Mouse (Mus musculus) thymus, postnatal 14 days (tissue): ENCODE data around the gene Eif3b.
A peak's percentile ranks its signal among the peaks of the same experiment; 100 is the strongest.

Experiments
- DNase-seq: peaks from one replicate; pipeline ENCODE4 v3.0.0; 2021

Gene Eif3b

DNA sequence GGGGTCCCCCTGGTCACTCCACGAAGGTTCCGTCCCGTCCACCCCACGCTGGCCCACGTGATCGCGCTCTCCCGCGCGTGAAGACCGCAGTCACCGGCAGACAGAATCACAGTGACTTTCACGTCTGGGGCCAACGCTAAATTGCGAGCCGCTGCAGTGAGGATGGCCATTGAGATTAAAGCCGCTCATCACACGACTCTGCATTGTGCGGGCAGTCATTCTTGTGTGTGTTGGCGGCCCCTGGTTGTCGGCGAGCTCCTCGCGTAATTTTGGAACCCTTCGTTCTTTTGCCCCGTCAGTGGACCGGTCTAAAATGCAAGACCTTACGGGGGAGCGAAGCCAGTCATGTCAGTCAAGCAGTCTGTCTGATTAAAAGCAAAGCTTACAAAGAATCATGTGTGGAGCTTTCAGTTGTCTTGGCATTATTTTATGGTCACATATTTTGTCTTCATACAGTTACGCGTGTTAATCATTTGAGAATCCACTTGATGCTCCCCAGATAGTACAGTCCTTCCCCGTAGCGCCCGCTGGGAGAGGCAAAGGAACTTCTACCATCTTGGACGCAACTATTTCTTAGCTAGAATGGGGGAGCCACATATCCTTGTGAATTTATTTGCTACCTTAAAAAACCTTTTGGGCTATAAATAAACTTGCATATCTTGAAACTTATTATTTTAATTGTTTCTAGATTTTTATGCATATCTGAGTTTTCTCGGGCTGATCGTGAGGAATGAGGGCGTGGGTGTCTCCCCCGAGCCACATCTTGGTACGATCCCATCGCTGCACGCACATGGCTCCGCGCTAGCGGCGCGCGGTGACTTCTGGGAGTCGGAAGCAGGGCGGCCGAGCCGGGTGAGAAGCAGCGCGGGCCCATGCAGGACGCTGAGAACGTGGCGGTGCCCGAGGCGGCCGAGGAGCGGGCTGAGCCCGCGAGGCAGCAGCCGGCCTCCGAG is at the start of gene Eif3b:
Gene Eif3b, plus strand, starts transcription at position 840 of the 953 bp plus-strand sequence.
- peak; percentile 91 for DNase-seq

DNA sequence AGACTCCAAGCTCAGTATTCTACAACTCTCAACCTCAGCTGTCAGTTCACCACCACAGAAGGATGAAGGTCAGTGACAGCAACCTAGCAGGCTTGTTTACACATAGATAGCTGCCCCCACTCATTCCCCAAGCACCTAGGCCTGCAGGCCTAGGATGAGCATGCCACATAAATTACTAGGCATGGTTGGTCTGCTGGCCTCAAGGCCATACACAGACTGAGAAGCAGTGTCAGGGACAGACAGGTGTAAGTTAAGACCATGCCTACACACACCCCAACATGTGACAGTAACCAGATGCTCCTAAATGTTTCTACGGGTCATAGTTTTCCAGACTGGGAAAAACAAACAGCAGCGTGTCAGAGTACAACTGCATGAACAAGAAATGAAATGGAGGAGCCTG is 49.7 kb upstream of the Eif3b start:
- DNase-seq: no peak

DNA sequence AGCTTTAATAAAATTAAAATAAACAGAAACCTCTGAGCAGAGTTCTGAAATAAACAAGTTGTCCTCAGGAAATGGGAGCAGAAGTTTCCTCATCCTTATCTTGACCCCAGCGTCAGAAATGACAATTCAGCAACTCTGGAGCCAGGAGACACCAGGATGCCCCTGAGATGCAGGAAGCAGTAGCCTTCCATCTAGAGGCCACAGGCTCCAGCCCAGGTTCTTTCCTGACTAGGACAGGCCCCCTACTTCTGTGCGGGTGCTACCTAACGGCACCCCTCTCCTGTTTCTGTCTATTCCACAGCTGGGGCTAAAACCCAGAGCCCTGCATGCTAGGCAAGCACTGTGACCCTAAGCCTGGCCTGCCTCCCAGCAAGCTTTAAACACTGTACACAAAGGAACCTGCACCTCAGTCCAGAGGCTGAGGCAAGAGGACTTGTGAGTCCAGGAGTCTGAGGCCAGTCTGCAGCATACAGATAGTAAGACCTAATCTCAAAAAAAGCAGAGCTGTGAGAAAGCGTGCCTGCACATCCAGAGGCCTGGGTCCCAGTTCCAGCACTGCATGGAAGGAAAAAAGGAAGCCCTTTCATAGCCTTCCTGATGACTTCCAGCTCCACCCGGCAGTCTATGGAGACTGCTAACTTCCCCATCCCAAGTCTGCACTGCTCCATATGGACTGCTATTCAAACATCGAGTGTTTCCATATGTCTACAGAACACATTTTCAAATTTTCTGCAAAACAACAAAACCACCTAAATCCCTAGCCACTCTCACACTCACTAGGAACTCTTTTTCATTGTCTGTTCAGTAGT is 48.5 kb upstream of the Eif3b start:
- no peak for DNase-seq

DNA sequence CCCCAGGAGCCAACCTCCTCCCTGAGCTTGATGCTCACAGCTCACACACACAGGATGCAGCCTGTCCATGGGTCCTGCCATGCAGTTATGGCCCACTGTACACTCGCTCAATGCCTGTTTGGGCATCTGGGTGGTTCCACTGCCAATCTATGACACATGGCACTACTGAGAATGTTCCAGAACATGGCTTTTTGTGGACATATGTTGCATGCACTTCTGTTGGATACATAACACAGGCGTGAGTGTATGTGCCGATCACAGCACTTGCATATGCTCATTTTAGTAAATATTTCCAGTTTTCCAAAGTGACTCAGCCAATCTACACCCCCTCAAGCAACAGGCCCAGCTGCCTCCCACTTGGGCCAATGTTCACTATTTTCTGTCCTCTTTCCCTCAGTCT is 47.5 kb upstream of the Eif3b start:
- no peak for DNase-seq

DNA sequence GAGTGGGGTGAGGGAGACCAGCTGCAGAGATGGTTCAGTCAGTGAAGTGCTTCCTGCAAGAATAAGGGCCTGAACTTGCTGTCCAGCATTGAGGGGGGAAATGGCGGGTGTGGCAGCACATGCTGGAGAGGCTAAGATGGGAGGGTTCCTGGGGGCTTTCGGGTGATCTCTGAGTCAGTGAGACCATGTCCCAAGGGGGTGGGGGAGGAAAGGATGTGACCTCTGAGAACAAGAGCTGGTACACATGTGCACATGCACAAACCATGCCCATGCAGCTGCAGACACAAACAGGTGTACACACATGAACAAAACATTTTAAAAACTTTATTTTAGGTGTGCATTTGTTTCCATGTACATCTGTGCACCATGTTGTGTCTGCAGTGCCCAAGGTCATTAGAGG is 45.4 kb upstream of the Eif3b start:
- no peak for DNase-seq

DNA sequence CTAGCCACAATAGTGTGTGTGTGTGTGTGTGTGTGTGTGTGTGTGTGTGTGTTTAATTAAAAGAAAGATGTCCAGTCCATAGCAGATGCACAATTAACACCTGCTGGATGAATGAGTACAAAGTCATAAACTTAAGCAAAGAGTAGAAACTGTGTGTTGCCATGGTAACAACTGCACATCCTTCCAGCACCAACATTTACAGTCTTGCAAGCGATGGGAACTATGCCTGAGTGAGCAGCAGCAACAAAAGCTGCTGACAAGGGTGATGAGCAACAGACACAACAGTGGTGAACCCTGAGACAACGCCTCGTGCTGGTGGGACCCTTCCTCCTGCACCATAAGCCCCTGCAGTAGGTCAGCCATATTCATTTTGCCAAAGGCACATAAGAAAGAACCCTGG is 44.9 kb upstream of the Eif3b start:
- DNase-seq: no peak

DNA sequence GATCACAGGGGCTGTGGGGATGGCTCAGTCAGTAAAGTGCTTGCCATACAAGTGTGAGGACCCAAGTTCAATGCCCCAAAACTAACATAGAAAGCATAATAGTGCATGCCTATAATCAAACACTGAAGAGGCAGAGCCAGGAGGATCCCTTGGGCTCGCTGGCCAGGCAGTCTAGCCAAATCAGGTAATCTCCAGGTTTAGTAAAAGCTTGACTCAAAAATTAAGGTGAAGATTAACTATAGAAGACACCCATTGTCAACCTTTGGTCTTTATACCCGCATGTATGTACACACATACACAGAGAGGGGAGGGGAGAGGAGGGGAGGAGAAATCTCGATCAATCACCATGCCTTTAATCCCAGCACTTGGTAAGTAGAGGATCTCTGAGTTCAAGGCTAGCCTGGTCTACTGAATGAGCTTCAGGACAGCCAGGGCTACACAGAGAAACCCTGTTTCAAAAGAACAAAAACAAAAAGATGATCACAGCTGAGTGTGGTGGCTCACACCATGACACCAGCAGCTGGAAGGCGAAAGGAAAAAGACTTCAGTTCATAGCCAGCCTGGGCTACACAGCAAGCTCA is 43.8 kb upstream of the Eif3b start:
- DNase-seq: no peak

DNA sequence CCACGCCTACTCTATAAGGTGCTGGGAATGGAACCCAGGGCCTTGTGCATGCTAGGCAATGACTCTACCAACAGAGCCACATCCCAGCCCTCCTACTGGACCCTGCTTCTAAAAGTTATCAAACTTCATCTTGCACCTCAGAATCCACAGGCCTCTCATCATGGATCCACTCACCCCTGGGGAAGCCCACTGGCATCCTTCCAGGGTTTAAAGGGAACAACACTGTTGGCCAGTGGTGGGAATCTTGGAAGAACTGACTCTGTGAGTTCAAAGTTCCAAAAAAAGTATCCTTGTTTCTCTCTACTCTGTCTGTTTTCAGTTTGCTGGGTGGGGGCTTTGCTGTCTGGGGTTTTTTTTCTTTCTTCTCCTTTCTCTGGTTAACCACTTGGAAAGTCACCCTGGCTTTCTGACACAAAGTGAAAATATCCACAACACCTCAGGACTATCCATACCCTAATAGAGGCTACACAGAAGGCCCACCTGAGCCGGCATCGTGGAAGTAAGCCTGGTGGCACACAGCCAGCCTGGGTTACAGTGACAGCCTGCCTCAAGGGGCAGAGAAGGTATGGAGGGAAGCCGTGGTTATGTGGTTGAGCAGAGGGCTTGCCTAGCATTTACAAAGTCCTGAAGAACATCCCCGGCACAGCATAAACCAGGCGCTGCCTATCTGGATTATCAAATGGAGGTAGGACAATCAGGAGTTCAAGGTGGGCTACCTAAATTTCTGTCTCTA is 40.8 kb upstream of the Eif3b start:
- no peak for DNase-seq

DNA sequence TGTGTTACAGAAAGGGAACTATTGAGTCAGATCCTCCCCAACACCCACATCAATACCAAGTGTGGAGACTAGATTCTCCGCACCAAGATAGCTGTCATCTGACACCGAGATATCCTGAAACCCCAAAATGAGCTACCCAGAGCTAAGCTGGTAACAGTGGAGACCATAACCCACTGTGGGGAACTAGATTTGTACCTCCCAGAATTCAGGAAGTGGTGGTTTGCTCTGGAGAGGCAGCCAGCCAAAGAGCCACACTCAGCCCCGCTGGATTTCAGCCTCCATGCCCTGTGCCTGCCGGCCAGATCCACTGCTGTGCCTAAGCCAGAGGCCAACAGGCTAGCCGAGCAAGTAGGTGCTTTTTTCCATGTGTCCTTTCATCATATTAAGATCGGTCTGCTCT is 39.8 kb upstream of the Eif3b start:
- DNase-seq: no peak

DNA sequence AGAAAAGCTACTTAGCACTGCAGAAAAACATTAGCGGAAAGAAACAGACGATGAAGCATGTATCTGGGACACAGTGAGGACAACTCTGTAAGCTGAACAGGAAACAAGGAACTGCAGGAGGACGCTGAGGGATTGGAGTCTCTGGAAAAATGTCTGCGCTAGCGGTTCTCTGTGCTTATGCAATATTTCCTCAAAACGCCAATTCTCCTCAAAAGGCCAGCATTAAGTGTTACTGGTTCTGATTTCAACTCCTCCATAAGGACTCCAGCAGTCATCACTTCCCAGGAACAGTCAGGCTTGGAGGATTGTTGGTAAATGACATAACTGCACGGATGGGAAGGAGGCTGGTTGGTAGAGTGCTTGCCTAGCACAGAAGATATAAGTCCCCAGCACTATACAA is 38.0 kb upstream of the Eif3b start:
- DNase-seq: no peak

DNA sequence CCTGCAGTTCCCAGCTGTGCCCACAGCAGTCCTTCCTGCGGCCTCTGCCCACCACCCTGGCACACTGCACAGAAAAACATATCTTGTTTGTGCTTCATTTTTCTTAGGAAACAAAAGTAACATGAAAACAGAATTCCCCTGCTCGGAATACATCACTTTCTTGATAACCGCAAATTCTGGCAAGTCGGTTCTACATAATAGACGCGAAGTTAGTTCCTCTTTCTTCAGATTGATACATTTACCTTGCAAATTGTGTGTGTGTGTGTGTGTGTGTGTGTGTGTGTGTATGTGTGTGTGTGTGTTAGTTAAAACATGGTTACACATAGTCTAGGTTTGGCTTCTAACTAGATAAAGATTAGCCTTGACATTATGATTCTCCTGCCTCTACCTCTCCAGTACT is 36.4 kb upstream of the Eif3b start:
- no peak for DNase-seq

DNA sequence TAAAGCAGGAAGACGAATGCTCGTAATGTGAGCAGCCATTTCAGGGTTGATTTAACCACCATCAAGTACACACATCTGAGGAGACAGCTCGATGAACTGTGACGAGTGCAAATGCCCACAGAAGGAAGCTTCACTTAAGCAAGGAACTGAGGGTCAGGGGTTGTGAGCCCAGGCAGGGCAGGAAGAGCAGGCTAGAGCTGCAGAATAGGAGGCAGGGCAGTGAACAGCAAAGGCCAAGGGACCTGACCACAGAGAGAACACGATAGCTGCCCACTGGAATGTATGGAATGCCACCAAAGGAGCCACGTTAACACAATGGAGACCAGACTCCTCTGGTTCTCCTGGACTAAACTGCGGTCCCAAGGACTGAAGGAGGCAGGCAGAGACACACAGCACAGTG is 35.6 kb upstream of the Eif3b start:
- no peak for DNase-seq

DNA sequence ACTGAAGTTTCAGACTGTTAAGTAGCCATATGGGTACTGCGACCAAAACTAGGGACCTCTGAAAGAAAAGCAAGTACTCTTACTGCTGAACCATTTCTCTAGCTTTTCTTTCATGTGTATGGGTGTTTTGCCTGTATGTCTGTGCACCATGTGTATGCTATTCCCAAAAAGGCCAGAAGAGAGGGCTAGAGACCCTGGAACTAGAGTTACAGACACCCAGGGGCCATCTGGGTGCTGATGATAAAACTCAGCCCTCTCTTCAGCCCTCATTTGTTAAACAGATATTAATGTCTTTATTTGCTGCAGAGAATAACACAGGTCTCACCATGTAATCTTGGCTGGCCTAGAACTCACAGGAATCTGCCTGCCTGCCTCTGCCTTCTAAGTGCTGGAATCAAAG is 34.7 kb upstream of the Eif3b start:
- no peak for DNase-seq

DNA sequence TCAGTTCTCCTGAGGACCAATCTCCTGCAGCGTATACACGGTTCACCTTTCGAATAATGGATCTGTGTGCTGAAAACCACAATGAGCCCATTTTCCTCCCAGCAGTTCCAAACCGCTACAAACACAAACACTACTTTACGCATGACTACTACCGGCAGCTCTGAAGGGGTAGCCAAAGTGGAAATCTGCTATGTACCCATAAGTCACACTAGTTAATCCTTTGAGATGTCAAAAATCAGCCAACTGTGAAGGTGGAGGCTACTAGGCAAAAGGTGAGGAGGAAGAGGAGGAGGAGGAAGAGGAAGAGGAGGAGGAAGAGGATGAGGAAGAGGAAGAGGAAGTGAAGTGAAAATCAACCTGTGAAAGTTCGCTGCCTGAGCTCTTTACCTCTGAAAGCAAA is 31.9 kb upstream of the Eif3b start:
- DNase-seq: no peak

DNA sequence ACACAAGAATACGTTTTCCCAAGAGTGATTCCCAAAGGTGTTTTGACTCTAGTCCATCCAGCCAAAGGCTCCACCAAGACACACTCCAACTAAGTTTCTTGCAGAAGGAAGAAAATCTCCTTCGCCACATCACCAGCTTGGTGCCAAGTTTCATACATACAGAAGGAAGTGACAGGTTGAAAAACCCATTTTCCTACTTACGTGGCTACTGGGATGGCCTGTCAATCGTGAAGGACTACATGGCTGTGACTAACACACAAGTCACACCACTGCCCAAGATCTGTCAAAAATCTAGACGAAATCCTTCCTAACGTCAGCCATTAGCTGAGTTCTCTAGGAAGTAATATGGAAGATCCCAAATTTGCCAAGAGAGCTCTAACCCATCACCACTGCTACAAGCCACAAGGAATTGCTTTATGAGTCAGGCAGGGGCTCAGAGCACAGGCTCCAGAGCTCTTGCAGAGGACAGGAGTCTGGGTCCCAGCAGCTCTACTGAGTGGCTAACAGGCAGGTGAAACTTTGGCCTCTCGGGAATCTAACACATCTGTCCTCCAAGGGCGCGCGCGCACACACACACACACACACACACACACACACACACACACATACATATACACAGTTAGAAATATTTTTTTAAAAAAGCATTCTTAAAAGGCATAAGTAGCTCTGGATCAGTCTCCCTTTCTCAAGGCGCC is 31.2 kb upstream of the Eif3b start:
- no peak for DNase-seq

DNA sequence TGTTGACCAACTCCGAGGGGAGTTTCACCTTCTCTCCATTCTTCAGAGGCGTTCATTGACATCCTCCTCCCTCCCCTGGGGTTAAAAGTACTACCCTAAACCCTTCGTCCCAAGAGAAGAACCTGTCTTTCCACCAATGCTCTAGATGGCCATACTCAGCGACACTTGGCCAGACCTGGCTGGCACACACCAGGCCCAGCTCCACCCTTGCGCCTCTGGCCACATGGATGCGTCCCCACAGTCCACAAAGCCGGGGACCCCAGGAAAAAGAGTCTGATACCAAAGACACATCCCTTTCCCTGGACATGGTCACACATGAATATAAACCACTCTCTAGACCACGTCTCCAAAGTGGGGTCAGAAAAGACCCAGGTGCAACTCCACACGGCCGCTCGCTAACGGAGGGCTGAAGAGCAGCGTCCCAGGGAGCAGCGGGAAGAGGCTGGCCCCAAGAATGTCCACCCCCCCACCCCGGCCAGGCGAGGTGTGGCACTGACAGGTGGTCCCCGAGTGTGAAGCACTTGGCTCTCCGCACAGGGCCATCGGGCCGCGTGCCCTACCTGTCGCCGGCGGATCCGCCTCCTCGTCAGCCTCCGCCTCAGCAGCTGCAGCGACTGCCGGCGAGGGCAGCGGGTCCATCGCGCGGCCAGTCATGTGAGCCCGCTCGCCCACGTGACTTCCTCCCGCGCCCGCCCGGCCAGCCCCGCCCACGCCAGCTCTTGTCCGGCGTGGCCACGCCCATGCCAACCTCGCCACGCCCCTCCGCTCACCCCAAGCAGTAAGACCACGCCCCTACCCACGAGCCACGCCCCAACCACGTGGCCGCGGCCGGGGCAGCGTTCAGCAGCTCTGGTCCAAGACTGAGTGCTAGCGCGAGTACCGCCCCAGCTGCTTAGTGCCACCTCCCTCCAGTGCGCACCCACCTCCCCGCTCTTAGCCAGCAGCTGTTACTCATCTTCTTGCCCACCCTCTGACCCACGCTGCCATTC is 30.2 kb upstream of the Eif3b start, which contains the start of gene Snx8:
Gene Snx8, minus strand, starts transcription at position 675 of the 989 bp plus-strand sequence.
- peak; percentile 83 for DNase-seq

DNA sequence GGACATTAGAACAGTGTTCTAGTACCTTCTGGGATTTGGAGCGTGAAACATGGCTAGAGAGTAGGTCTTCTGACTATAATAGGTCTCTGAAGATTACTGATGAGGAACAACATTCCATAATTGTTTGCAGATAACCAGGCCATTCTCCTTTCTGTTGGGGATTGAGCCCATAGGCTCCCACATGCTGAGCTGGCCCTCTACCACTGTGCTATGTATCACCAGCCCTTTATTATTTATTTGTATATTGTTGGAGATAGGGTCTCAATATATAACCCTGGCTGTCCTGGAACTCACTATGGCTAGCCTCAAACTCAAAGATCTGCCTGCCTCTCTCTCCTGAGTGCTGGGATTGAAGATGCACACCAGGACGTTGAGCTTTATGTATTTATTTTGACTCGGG is 29.5 kb upstream of the Eif3b start:
- DNase-seq: no peak

DNA sequence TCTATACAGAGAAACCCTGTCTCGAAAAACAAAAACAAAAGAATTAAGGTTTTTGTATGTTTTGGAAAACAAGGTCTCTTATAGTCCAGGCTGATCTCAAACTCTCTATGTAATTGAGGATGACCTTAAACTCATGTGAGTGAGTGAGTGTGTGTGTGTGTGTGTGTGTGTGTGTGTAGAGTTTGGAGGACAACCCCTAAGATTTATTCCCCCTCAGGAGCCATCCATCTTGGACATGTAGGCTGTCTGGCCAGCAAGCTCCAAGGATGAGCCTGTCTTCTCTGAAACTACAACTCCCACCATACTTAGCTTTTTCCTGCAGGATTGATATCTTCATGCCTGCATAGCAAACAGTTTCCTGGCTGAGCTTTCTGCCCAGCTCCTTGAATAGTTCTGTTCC is 27.7 kb upstream of the Eif3b start:
- DNase-seq: no peak

DNA sequence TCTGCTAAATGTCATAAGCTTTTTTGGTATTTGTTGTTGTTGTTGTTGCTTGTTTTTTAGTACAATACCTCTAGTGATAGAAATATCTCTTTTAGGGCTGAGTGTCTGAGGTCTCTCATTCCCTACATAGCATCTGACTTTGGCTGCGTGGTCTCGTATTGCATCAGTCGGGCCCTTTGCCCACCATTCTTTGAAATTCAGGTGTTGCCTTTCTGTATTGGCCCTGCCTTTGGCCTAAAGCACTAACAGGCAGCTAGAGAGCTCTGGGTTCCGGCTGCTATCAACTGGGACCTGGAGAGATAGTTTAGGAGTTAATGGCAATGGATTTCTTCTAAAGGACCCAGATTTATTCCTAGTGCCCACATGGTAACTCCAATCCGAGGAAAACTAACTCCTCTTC is 27.1 kb upstream of the Eif3b start:
- no peak for DNase-seq

DNA sequence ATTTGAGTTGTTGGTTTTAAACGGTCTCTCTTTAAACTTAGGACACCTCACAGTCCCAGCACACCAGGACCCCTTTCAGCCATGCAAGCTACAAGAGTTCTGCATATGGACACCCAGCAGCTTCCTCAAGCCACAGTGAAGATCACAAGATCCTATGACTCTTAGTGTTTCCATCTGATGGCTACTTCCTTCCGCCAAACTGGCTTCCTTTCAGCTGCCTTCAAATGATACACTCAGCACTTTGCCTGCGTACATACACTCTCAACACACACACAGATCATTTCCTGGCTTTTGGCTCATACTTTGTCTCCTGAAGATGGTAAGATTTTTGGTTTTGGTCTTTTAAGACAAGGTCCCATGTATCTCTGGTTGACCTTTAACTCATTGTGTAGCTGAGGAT is 26.4 kb upstream of the Eif3b start:
- no peak for DNase-seq
